Mouse (Mus musculus): ENCODE results near the gene Gli3. TPM values are rescaled to one million over a fixed set of nuclear protein-coding genes. Genes with fewer than 3 reads are reported as not detected.

Gli3 gene
- polyA plus RNA-seq, 1 experiment = not detected

- TF ChIP-seq GATA1 (IDR thresholded peaks at IDR 0.05; ENCODE audit: low read length) = no peak
Observed at GRCm38 (mm10) chr13:15641548-15641947, 178.5 kb downstream of the Gli3 start.

- no peak for TF ChIP-seq GATA1 (IDR thresholded peaks at IDR 0.05; ENCODE audit: low read length)
Observed at GRCm38 (mm10) chr13:15660502-15660901, 197.5 kb downstream of the Gli3 start.

GRCm38 (mm10) chr13:15662375-15662774 is 199.3 kb downstream of the Gli3 start:
- TF ChIP-seq GATA1 (IDR thresholded peaks at IDR 0.05; ENCODE audit: low read length) = no peak

DNA sequence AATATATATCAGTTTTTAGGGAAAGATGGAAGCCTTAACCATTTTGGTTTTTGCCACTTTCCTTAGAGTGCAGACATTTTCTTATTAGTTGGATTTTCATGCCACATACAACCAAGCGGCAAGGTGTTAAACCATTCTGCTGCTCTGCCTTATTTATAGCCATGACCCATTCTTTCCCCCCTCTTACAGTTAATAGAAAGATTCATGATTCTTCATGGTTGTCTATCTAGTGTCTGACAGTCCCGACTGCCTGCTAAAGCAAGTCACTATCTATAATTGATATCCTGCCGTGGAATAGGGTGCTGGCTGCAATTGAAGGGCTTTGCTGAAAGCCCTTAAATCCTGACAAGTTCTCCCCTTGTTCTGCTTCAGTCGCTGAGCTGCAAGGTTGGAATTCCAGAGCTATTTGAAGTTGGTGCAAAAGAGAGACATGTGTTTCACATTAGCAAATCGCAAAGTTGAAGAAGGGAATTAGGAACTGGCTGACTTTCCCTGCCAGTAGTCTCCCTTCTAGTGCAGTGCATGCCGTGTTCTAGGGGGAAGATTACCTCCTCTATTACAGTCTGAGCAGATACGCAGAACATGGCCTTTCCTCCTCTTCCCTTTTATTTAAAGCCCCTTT is 201.7 kb downstream of the Gli3 start:
- no peak for TF ChIP-seq GATA1 (IDR thresholded peaks at IDR 0.05; ENCODE audit: low read length)

- TF ChIP-seq GATA1 (IDR thresholded peaks at IDR 0.05; ENCODE audit: low read length) = no peak
Observed at GRCm38 (mm10) chr13:15665514-15665913, 202.5 kb downstream of the Gli3 start.

GRCm38 (mm10) chr13:15670144-15670961 is 207.3 kb downstream of the Gli3 start:
- no peak for TF ChIP-seq GATA1 (IDR thresholded peaks at IDR 0.05; ENCODE audit: low read length)

DNA sequence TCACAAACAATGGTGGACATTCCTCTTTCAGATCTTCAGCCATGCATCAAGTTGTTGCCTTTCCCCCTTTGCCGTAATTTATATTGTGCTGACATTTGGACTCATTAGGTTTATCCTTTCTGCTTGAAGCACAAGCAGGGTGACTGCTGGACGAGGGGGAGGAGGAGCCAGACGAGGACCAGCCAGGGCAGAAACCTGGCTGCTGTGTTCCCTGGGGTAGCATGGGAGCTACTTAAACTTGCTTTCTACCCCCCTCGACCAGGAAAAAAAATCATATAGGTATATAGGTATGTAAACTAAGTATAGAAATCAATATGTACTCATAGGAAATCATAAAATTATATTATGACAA is 207.9 kb downstream of the Gli3 start:
- TF ChIP-seq GATA1 (IDR thresholded peaks at IDR 0.05; ENCODE audit: low read length) = no peak

GRCm38 (mm10) chr13:15675480-15675879 is 212.4 kb downstream of the Gli3 start:
- no peak for TF ChIP-seq GATA1 (IDR thresholded peaks at IDR 0.05; ENCODE audit: low read length)

- no peak for TF ChIP-seq GATA1 (IDR thresholded peaks at IDR 0.05; ENCODE audit: low read length)
Observed at GRCm38 (mm10) chr13:15677106-15677760, 214.2 kb downstream of the Gli3 start.

DNA sequence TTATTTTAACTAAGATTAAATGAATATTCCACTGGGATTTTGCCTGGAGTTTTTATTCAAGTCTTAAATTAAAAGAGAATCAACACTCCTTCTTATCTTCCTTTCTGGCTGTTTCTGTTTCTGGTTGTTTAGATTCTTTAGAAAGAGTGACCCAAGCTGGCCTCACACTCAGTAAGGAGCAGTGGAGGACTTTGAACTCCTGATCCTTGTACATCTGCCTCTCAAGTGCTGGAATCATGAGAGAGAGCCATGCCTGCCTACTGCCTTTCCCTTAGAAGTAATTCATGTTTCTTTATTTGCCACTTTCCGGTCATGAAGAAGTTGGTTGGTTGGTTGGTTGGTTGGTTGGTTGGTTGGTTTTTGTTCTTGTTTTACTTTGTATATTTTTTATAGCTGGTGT is 218.5 kb downstream of the Gli3 start:
- no peak for TF ChIP-seq GATA1 (IDR thresholded peaks at IDR 0.05; ENCODE audit: low read length)

- no peak for TF ChIP-seq GATA1 (IDR thresholded peaks at IDR 0.05; ENCODE audit: low read length)
Observed at GRCm38 (mm10) chr13:15683006-15683405, 220.0 kb downstream of the Gli3 start.

DNA sequence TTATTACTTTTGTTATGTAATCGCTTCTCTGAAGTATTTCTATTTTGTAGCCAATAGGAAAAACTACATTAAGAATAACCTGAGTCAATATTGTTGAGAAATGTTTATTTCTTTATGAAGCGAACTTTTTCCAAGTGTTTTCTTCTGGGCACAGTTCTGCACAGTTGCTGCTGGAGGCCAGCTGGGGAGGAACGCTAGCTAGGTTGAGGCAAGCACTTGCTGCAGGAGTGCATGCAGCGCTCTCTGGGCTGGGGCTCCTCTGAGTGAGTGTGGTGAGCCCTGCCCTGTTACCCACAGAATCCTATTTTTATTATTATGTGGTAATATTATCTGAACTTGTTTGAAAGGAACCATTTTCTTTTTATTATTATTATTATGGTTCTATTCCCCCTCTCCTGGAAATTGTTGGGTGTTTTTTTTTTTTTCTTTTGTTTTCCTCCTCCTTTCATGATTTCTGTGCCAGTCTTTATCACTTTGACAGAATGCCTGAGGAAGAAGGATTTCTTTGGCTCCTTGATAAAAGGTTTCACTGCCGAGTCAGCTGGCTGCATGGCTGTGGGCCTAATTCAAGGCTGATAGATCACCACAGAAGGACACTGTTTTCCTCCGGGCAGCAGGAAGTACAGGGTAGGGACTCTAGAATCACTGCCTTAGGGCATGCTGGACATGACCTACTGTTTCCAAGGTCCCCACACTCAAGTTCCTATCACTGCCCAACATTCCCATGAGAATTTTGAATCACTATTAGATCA is 225.2 kb downstream of the Gli3 start:
- no peak for TF ChIP-seq GATA1 (IDR thresholded peaks at IDR 0.05; ENCODE audit: low read length)

DNA sequence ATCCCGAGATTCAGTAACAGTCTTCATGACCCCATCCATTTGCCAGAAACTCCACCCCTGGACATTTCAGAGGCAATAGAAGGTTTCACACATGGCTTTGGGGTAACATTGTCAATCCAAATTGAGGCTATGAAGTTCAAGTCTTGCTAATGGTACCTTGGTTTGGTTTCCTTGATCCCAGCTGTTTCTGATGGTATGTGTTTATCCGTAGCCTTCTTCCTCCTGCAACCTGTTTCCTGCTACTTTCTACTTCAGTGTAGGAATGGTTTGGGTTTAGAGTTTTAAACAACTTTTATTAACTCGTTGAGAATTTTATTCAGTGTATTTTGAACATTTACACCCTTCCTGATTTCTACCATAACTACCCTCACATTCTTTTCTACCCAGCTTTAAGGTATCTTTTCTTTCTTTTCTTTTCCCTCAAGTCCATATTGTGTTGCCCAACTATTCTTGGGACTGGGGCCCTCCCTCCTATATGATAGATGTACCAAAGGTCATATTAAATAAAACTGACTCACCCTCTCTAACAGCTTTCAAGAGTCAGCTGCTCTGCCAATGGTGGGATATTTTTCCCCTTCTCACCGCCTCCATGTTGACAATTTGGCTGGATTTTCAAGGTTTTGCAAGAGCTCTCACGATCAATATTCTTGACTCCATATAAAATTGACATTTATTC is 225.9 kb downstream of the Gli3 start:
- TF ChIP-seq GATA1 (IDR thresholded peaks at IDR 0.05; ENCODE audit: low read length) = no peak

DNA sequence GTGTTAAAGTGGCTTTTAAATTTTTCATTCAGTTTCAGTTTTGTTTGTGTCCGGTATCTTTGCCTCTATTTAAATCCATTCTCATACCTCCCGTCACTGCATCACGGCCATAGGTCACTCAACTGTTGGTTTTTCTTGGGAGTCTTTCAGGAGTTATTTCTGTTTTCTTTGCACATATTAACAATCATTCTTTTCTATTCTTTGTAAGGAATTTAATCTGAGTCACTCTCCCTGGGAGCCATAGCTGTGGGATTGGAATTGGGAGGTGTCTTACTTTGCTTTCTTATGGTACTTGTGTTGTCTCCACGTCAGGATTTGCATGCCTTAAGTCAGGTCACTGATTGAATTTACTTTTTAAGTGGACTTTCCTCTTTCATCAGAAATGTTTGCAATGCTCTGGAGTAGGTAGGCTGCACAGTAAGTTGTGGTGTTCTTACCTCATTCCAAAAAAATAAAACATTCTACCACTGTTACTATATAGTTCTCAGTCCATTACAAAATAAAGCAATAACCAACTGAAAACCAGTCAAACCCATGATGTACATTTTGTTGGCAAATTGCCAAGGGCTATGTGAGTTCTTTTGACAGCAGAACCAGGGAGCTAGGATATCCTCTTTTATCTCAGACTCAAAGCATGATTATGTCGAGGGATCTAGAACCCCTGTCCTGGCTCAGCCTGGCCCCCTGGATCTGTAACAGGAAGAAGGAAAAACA is 228.9 kb downstream of the Gli3 start:
- no peak for TF ChIP-seq GATA1 (IDR thresholded peaks at IDR 0.05; ENCODE audit: low read length)

DNA sequence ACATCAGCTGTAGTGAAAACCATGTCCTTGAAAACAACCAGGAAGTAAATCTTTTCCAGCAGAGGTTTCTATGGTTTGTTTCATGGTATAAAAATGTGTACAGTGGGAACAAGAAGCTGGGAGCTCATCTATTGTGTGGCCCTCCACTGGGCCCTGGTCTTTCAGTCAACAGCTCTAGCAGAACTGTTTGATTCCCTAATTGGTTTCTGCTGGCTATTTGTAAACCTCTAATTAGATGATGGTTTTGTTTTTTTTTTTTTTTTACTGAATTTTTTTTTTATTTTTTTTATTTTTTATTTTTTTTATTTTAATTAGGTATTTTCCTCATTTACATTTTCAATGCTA is 229.4 kb downstream of the Gli3 start:
- TF ChIP-seq GATA1 (IDR thresholded peaks at IDR 0.05; ENCODE audit: low read length) = no peak

All from G1E-ER4 (cell line).